Mouse (Mus musculus): ENCODE results near the gene Slc28a3. TPM values are rescaled to one million over a fixed set of nuclear protein-coding genes. Genes with fewer than 3 reads are reported as not detected.
A peak's percentile ranks its signal among the peaks of the same experiment; 100 is the strongest.

Gene Slc28a3
- polyA plus RNA-seq, 1 experiment from 2014 or later: not detected

- 25% methylated on average over 7 of the region's 7 CpGs for WGBS
- H3K27ac ChIP-seq (replicated peaks): no peak overlapping the region
- H3K36me3 ChIP-seq: no peaks in the 10 kb centered on the region
- peaks cover 12% of the 10 kb centered on the region; the same call in 1 of the 2 replicates for H3K27me3 ChIP-seq (replicated peaks)
- no peak overlapping the region for H3K4me3 ChIP-seq (replicated peaks)
- no peak for ATAC-seq (ENCODE audit: low FRiP score)
- no peaks in the 10 kb centered on the region for H3K9me3 ChIP-seq (replicated peaks)
- no peak overlapping the region for H3K4me2 ChIP-seq
- no peak overlapping the region for H3K9ac ChIP-seq (replicated peaks)
- peaks cover 6% of the 10 kb centered on the region for H3K4me1 ChIP-seq
Observed at GRCm38 (mm10) chr13:58610059-58610458, 618 bp downstream of the Slc28a3 start.

GRCm38 (mm10) chr13:58601201-58601855 is 9.3 kb downstream of the Slc28a3 start:
- ATAC-seq (ENCODE audit: low FRiP score): no peak
- no peaks in the 10 kb centered on the region for H3K27me3 ChIP-seq (replicated peaks)
- no peaks in the 10 kb centered on the region for H3K36me3 ChIP-seq
- H3K4me2 ChIP-seq: no peak overlapping the region
- H3K27ac ChIP-seq (replicated peaks): no peak overlapping the region
- 63% methylated on average over 10 of the region's 10 CpGs for WGBS
- no peak overlapping the region for H3K9ac ChIP-seq (replicated peaks)
- no peaks in the 10 kb centered on the region for H3K9me3 ChIP-seq (replicated peaks)
- 0 out of 2 replicates have a peak, but pooled peaks cover 5% of the 10 kb centered on the region for H3K4me1 ChIP-seq
- H3K4me3 ChIP-seq (replicated peaks): no peak overlapping the region

- no peak overlapping the region for H3K4me2 ChIP-seq
- H3K27ac ChIP-seq (replicated peaks): no peak overlapping the region
- 0 out of 2 replicates have a peak, but pooled peaks cover 5% of the 10 kb centered on the region for H3K4me1 ChIP-seq
- WGBS: 78% methylated on average over 4 of the region's 4 CpGs
- H3K27me3 ChIP-seq (replicated peaks): no peaks in the 10 kb centered on the region
- no peak for ATAC-seq (ENCODE audit: low FRiP score)
- no peaks in the 10 kb centered on the region for H3K9me3 ChIP-seq (replicated peaks)
- H3K4me3 ChIP-seq (replicated peaks): no peak overlapping the region
- H3K9ac ChIP-seq (replicated peaks): no peak overlapping the region
- H3K36me3 ChIP-seq: no peaks in the 10 kb centered on the region
Observed at GRCm38 (mm10) chr13:58598578-58598977, 12.1 kb downstream of the Slc28a3 start.

GRCm38 (mm10) chr13:58593129-58593528 is 17.5 kb downstream of the Slc28a3 start:
- Histone ChIP-seq H3K4me2 (no peak overlapping the region), H3K27me3 (replicated peaks) (no peaks in the 10 kb centered on the region), H3K4me3 (replicated peaks) (no peak overlapping the region), H3K9ac (replicated peaks) (no peak overlapping the region), H3K4me1 (peaks cover 7% of the 10 kb centered on the region; the same call in 1 of the 2 replicates), H3K36me3 (no peaks in the 10 kb centered on the region), H3K27ac (replicated peaks) (no peak overlapping the region), H3K9me3 (replicated peaks) (no peaks in the 10 kb centered on the region)
- WGBS: 34% methylated on average over 7 of the region's 7 CpGs
- no peak for ATAC-seq (ENCODE audit: low FRiP score)

GRCm38 (mm10) chr13:58591912-58592311 is 18.8 kb downstream of the Slc28a3 start:
- no peak for ATAC-seq (ENCODE audit: low FRiP score)
- WGBS: 87% methylated on average over 7 of the region's 7 CpGs

GRCm38 (mm10) chr13:58590630-58591029 is 20.0 kb downstream of the Slc28a3 start:
- Histone ChIP-seq H3K27me3 (replicated peaks) (no peaks in the 10 kb centered on the region), H3K4me2 (no peak overlapping the region), H3K36me3 (no peaks in the 10 kb centered on the region), H3K4me1 (peaks cover 7% of the 10 kb centered on the region; the same call in 1 of the 2 replicates), H3K4me3 (replicated peaks) (no peak overlapping the region), H3K27ac (replicated peaks) (no peak overlapping the region), H3K9ac (replicated peaks) (no peak overlapping the region), H3K9me3 (replicated peaks) (no peaks in the 10 kb centered on the region)
- ATAC-seq (ENCODE audit: low FRiP score): no peak
- WGBS: 43% methylated on average over 6 of the region's 6 CpGs

More at GRCm38 (mm10) chr13:58591912-58592311, 18.8 kb downstream of the Slc28a3 start:
- Histone ChIP-seq H3K9me3 (replicated peaks) (no peaks in the 10 kb centered on the region), H3K9ac (replicated peaks) (no peak overlapping the region), H3K4me2 (no peak overlapping the region), H3K36me3 (no peaks in the 10 kb centered on the region), H3K4me3 (replicated peaks) (no peak overlapping the region), H3K27me3 (replicated peaks) (no peaks in the 10 kb centered on the region), H3K4me1 (peaks cover 7% of the 10 kb centered on the region; the same call in 1 of the 2 replicates), H3K27ac (replicated peaks) (no peak overlapping the region)

GRCm38 (mm10) chr13:58589517-58589858 is 21.2 kb downstream of the Slc28a3 start:
- no peaks in the 10 kb centered on the region for H3K27me3 ChIP-seq (replicated peaks)
- no peaks in the 10 kb centered on the region for H3K9me3 ChIP-seq (replicated peaks)
- H3K9ac ChIP-seq (replicated peaks): no peak overlapping the region
- H3K4me2 ChIP-seq: peak overlapping the region; percentile 53
- no peak overlapping the region; the same call in 1 of the 2 replicates for H3K27ac ChIP-seq (replicated peaks)
- ATAC-seq (ENCODE audit: low FRiP score): peak; percentile 83
- 1% methylated on average over 9 of the region's 9 CpGs for WGBS
- 0 out of 2 replicates have a peak overlapping the region, but pooled peaks have one; percentile 9 for H3K4me3 ChIP-seq (replicated peaks)
- H3K36me3 ChIP-seq: no peaks in the 10 kb centered on the region
- peaks cover 7% of the 10 kb centered on the region; the same call in 1 of the 2 replicates for H3K4me1 ChIP-seq

- H3K4me3 ChIP-seq (replicated peaks): 0 out of 2 replicates have a peak overlapping the region, but pooled peaks have one; percentile 9
- no peak overlapping the region; the same call in 1 of the 2 replicates for H3K27ac ChIP-seq (replicated peaks)
- no peak overlapping the region for H3K9ac ChIP-seq (replicated peaks)
- peak; percentile 59; the same call in 1 of the 2 replicates for ATAC-seq (ENCODE audit: low FRiP score)
- peak overlapping the region; percentile 53 for H3K4me2 ChIP-seq
- H3K27me3 ChIP-seq (replicated peaks): no peaks in the 10 kb centered on the region
- H3K4me1 ChIP-seq: peaks cover 7% of the 10 kb centered on the region; the same call in 1 of the 2 replicates
- H3K36me3 ChIP-seq: no peaks in the 10 kb centered on the region
- 57% methylated on average over 15 of the region's 15 CpGs for WGBS
- no peaks in the 10 kb centered on the region for H3K9me3 ChIP-seq (replicated peaks)
Observed at GRCm38 (mm10) chr13:58588655-58589516, 21.8 kb downstream of the Slc28a3 start.

GRCm38 (mm10) chr13:58587962-58588361 is 22.7 kb downstream of the Slc28a3 start:
- no peak overlapping the region for H3K9ac ChIP-seq (replicated peaks)
- no peak overlapping the region for H3K27ac ChIP-seq (replicated peaks)
- no peaks in the 10 kb centered on the region for H3K9me3 ChIP-seq (replicated peaks)
- no peak overlapping the region for H3K4me2 ChIP-seq
- 84% methylated on average over 7 of the region's 7 CpGs for WGBS
- no peaks in the 10 kb centered on the region for H3K36me3 ChIP-seq
- H3K27me3 ChIP-seq (replicated peaks): no peaks in the 10 kb centered on the region
- no peak overlapping the region for H3K4me3 ChIP-seq (replicated peaks)
- ATAC-seq (ENCODE audit: low FRiP score): no peak
- H3K4me1 ChIP-seq: peaks cover 7% of the 10 kb centered on the region; the same call in 1 of the 2 replicates

GRCm38 (mm10) chr13:58566181-58566580 is 44.5 kb downstream of the Slc28a3 start:
- Histone ChIP-seq H3K27me3 (replicated peaks) (no peaks in the 10 kb centered on the region), H3K36me3 (no peaks in the 10 kb centered on the region)
- WGBS: 88% methylated on average over 9 of the region's 9 CpGs

GRCm38 (mm10) chr13:58560497-58561138 is 50.1 kb downstream of the Slc28a3 start:
- no peak overlapping the region for H3K9ac ChIP-seq (replicated peaks)
- no peaks in the 10 kb centered on the region for H3K36me3 ChIP-seq
- H3K4me3 ChIP-seq (replicated peaks): no peak overlapping the region
- peak; percentile 84 for ATAC-seq (ENCODE audit: low FRiP score)
- H3K4me2 ChIP-seq: no peak overlapping the region
- WGBS: 68% methylated on average over 15 of the region's 15 CpGs
- no peaks in the 10 kb centered on the region for H3K27me3 ChIP-seq (replicated peaks)
- H3K27ac ChIP-seq (replicated peaks): peak overlapping the region; percentile 62
- H3K4me1 ChIP-seq: no peaks in the 10 kb centered on the region
- no peaks in the 10 kb centered on the region for H3K9me3 ChIP-seq (replicated peaks)

More at GRCm38 (mm10) chr13:58566181-58566580, 44.5 kb downstream of the Slc28a3 start:
- Histone ChIP-seq H3K4me1 (no peaks in the 10 kb centered on the region), H3K27ac (replicated peaks) (no peak overlapping the region), H3K9me3 (replicated peaks) (no peaks in the 10 kb centered on the region), H3K9ac (replicated peaks) (no peak overlapping the region), H3K4me2 (no peak overlapping the region), H3K4me3 (replicated peaks) (no peak overlapping the region)
- ATAC-seq (ENCODE audit: low FRiP score): no peak
